16 mouse cellular contexts compared by ENCODE assay signal in genomic region chr10:26754006-26754405, GRCm38 (mm10).
"Had no signal": no experiment of that assay in that cellular context is flagged by ENCODE, and none has a peak within 500 bp of the region (broad histone marks: within the 10 kb centered on the region; RNA-seq: fewer than 3 reads in every experiment).

No protein-coding gene starts in this region.

- H3K4me3 ChIP-seq: intestine, embryonic 15.5 days; kidney, embryonic 15.5 days; limb, embryonic 12.5 days; limb, embryonic 15.5 days; megakaryocyte, embryonic 14.5 days had no signal

- H3K4me2 ChIP-seq: intestine, embryonic 15.5 days; kidney, embryonic 15.5 days; limb, embryonic 12.5 days; limb, embryonic 15.5 days; midbrain, embryonic 11.5 days had no signal

- H3K27ac ChIP-seq: intestine, embryonic 15.5 days; kidney, embryonic 15.5 days; limb, embryonic 12.5 days; limb, embryonic 15.5 days; macrophage had no signal

- H3K36me3 ChIP-seq: intestine, embryonic 15.5 days; kidney, embryonic 15.5 days; limb, embryonic 12.5 days; limb, embryonic 15.5 days had no signal

- H3K4me1 ChIP-seq: intestine, embryonic 15.5 days; kidney, embryonic 15.5 days; limb, embryonic 12.5 days; limb, embryonic 15.5 days had no signal

- DNase-seq: kidney, adult 11 months; kidney, adult 8-10 months; kidney, postnatal 14 days; kidney, postnatal 4 days; left cerebral cortex, postnatal 4 days; lung, adult 2 months; midbrain, embryonic 14.5 days; thymus, adult 18-20 months; thymus, postnatal 4 days had no signal

- H3K27me3 ChIP-seq: intestine, embryonic 15.5 days; kidney, embryonic 15.5 days; limb, embryonic 12.5 days; limb, embryonic 15.5 days; megakaryocyte, embryonic 14.5 days had no signal

- H3K9me3 ChIP-seq: intestine, embryonic 15.5 days; kidney, embryonic 15.5 days; limb, embryonic 12.5 days; limb, embryonic 15.5 days; megakaryocyte, embryonic 14.5 days had no signal

- H3K9ac ChIP-seq: intestine, embryonic 15.5 days; kidney, embryonic 15.5 days; limb, embryonic 12.5 days; limb, embryonic 15.5 days had no signal
